Mouse (Mus musculus) stomach, postnatal 0 days (tissue): ENCODE measurements at regions not wholly inside any gene's neighbourhood (a gene's known extent, or its start where the extent isn't known, plus 50 kb on each side); places are given as distances from the start of the nearest gene placed in this dataset.

Experiments
- CTCF ChIP-seq: IDR thresholded peaks from 2 replicates; pipeline ENCODE4 v1.5.1; 2016; ENCODE audit warnings: antibody characterized with exemption, low read depth, mild to moderate bottlenecking, moderate library complexity
- EP300 ChIP-seq: optimal IDR thresholded peaks from 2 replicates; pipeline ENCODE3; 2016; ENCODE audit warnings: antibody characterized with exemption

GRCm38 (mm10) chr15:87876286-87876899, 332.3 kb downstream of the Fam19a5 start:
- TF ChIP-seq CTCF (no peak), EP300 (no peak)
